Mouse (Mus musculus): ENCODE measurements at regions not wholly inside any gene's neighbourhood (a gene's known extent, or its start where the extent isn't known, plus 50 kb on each side); places are given as distances from the start of the nearest gene placed in this dataset.

DNA sequence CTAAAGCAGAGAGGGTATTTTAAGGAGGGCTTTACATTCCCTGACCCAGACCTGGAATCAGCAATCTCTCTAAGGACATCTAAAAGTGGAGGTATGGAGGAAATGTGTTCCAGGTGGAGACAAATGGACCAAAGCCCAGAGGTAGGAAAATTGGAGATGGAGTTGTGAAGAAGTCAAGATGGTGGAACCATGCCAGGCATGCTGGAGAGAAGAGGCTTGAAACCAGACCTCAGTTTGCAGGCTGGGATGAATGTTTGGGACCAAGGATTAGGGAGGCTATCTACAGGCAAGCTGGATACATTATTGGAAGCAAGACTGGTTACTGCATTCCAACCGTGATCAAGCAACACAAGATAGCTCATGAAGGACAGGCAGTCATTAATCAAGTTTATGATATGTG is 88.3 kb upstream of the Nckap5 start:
- DNase-seq (ENCODE audit: low spot score), result no peak

GRCm38 (mm10) chr1:126917872-126918271 is 87.3 kb upstream of the Nckap5 start:
- DNase-seq (ENCODE audit: low spot score), result no peak

GRCm38 (mm10) chr1:126916369-126916768 is 85.8 kb upstream of the Nckap5 start:
- DNase-seq (ENCODE audit: low spot score), result no peak

- DNase-seq (ENCODE audit: low spot score), result no peak
Observed at GRCm38 (mm10) chr1:126911277-126912060, 80.9 kb upstream of the Nckap5 start.

DNA sequence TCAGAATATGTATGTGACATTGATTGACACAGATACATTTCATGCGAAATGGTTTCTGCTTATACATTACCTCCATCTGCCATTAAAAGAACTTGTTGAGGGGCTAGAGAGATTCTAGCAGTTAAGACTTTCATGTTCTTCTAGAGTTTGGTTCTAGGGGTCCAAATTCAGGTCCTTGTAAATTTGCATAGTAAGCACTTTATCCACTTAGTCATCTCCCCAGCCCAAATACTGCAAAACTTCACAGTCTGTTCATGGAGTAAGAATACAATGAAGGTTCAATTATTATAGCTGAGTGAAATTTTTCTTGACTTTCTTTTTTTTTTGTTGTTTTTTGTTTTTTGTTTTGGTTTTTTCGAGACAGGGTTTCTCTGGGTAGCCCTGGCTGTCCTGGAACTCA is 76.8 kb upstream of the Nckap5 start:
- no peak for DNase-seq (ENCODE audit: low spot score)

DNA sequence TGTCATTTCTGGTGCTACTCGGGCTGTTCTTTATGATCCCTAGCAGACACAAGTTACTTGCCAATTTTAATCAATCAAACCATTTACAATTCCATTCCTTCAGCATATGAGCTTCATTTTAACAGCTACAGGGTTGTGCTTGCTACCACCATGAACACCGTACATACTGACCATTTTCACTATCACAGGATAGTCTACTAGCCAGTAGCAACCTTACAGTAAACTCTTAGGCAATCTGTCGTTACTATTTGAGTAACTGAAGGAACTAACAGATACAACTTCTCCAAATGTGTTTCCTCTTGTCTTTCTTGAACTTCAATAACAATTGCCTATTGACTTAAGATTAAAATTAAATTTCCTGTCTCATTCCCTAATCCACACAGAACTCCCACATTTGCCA is 67.9 kb upstream of the Nckap5 start:
- DNase-seq (ENCODE audit: low spot score), result no peak

DNA sequence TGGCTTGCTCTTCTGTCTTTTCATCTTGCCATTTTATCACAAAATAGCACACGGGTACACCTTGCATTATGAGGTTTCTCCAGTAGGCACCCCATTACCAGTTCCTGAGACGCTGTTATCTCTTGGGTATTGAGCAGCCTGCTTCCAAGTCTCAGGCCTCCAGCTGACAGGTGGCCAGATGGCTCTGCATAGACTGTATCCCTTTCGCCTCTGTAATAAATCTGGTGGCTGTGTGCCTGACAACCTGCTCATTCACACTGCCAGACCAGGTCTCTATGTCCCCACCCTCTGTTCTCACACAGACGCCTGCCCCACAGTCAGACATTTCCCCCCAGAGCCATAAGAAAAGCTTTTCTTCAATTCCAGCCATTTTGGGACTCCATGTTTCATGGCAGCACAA is 66.3 kb upstream of the Nckap5 start:
- DNase-seq (ENCODE audit: low spot score), result no peak

GRCm38 (mm10) chr1:126880801-126881200 is 50.2 kb upstream of the Nckap5 start:
- no peak for DNase-seq (ENCODE audit: low spot score)
